8 mouse cellular contexts compared by ENCODE assay signal in the genomic region with DNA sequence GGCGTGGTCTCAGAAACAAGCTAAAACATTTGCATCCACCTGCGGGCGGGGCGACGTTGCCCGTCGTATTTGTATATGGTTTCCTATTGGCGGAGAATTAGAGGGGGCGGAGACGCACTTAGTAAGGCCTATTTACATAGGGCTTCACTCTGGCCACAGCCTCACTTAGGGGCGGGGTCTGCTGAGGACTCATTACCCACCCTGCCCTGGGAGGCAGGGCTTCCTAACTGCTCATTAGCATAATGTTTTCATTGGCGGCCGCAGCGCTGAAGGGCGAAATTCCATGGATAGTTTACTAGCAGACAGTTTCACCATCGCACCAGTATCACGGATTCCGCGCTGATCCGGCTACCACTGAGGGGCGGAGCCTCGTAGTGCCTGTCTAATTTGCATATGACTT. TPM values are rescaled to one million over a fixed set of nuclear protein-coding genes. Genes with fewer than 3 reads are reported as not detected.
DNase-seq lines count a peak whose midpoint lies in the region; ATAC-seq and TF ChIP-seq lines count a peak whose summit lies in the region.

No protein-coding gene starts in this region.

- intact Hi-C loops in gastrocnemius, adult 2 months (cut with DNase I) = loop anchor here (2.0 to 5.0 kb wide), 2 partner anchors 67 to 180 kb away; a partner anchor contains a TSS
- intact Hi-C loops in left cerebral cortex, adult 2 months (cut with DNase I) = loop anchor here (1.0 to 10.0 kb wide), 4 partner anchors 25 to 260 kb away; a partner anchor contains a TSS

- DNase-seq in ZHBTc4 (ENCODE audit: low read depth, low spot score) = peak; percentile 100
- DNase-seq in gastrocnemius, adult 2 months = peak; percentile 97
- peak; percentile 99 for DNase-seq in hindbrain, postnatal 0 days (ENCODE audit: low spot score)
- DNase-seq in left cerebral cortex, adult 2 months (ENCODE audit: extremely low spot score in 1 of 2, low spot score in 2 of 2) = peak; percentile 89 to 91
- DNase-seq in right cerebral cortex, adult 2 months (ENCODE audit: low spot score in 2 of 2) = peak; percentile 93 to 99
- peak; percentile 96 for DNase-seq in urinary bladder, postnatal 14 days (ENCODE audit: low spot score)

- H3K9ac ChIP-seq in hindbrain, postnatal 0 days (replicated peaks; ENCODE audit: low read length) = peak overlapping the region; percentile 87

- peak; percentile 73 for ATAC-seq in common myeloid progenitor, adult 5-6 weeks (replicated peaks; ENCODE audit: low read depth, poor library complexity, severe bottlenecking)
- peak; percentile 95 for ATAC-seq in hindbrain, postnatal 0 days
- peak; percentile 63 for ATAC-seq in megakaryocyte, adult 5-6 weeks (ENCODE audit: poor library complexity, severe bottlenecking)

- no peaks in the 10 kb centered on the region for H3K9me3 ChIP-seq in hindbrain, postnatal 0 days (ENCODE audit: low read length)

- H3K4me1 ChIP-seq in hindbrain, postnatal 0 days (ENCODE audit: insufficient read depth, low read length) = peaks cover 21% of the 10 kb centered on the region

- H3K27ac ChIP-seq in gastrocnemius, adult 2 months = peak overlapping the region; percentile 99
- peak overlapping the region; percentile 97 for H3K27ac ChIP-seq in hindbrain, postnatal 0 days
- H3K27ac ChIP-seq in left cerebral cortex, adult 2 months = peak overlapping the region; percentile 98

- peak overlapping the region; percentile 88 for H3K4me3 ChIP-seq in gastrocnemius, adult 2 months
- H3K4me3 ChIP-seq in hindbrain, postnatal 0 days (ENCODE audit: low read length) = peak overlapping the region; percentile 68
- peak overlapping the region; percentile 64 for H3K4me3 ChIP-seq in left cerebral cortex, adult 2 months

- H3K4me2 ChIP-seq in hindbrain, postnatal 0 days (ENCODE audit: low read depth, low read length) = peak overlapping the region; percentile 68

- H3K27me3 ChIP-seq in hindbrain, postnatal 0 days (ENCODE audit: insufficient read depth, low read length) = peaks cover 19% of the 10 kb centered on the region

- TF ChIP-seq CTCF in gastrocnemius, adult 2 months (IDR thresholded peaks at IDR 0.05) = no peak
- TF ChIP-seq CTCF in hindbrain, postnatal 0 days (IDR thresholded peaks at IDR 0.05; ENCODE audit: low read depth) = no peak
- no peak for TF ChIP-seq CTCF in left cerebral cortex, adult 2 months (IDR thresholded peaks at IDR 0.05)

- WGBS in hindbrain, postnatal 0 days = under 1% methylated on average over 22 of the region's 22 CpGs

- no peaks in the 10 kb centered on the region for H3K36me3 ChIP-seq in hindbrain, postnatal 0 days (ENCODE audit: insufficient read depth, low read length)

RNA-seq across cellular contexts. Expression of a gene that starts 0.7 kb away (rescaled TPM):
- total RNA-seq in common myeloid progenitor, adult 5-6 weeks (2017) = 44.8 and 56.7 TPM in 2 replicates
- total RNA-seq in gastrocnemius, adult 2 months (2021) = 10 to 100 TPM; 70.9 to 75.1 TPM
- 161 and 179 TPM in 2 replicates for total RNA-seq in hindbrain, postnatal 0 days (2014; rRNA removed)
- polyA plus RNA-seq in hindbrain, postnatal 0 days (2015; fragmentation: Nextera tagmentation; extraction: Ambion mirVana) = 25.6 and 27.1 TPM in 2 replicates
- total RNA-seq in left cerebral cortex, adult 2 months (2021) = 100 to 1,000 TPM; 122 to 126 TPM
- 51.6 and 52.2 TPM in 2 replicates for total RNA-seq in megakaryocyte, adult 5-6 weeks (2015)
- 52.1 and 53.2 TPM in 2 replicates for total RNA-seq in megakaryocyte, adult 5-6 weeks (2017)

RNA-seq across cellular contexts. Expression of a gene that starts 3.5 kb away (rescaled TPM):
- 62.2 and 72.9 TPM in 2 replicates for total RNA-seq in common myeloid progenitor, adult 5-6 weeks (2017)
- 1 to 10 TPM; 3.9 to 9.7 TPM for total RNA-seq in gastrocnemius, adult 2 months (2021)
- total RNA-seq in hindbrain, postnatal 0 days (2014; rRNA removed) = 17.2 and 17.9 TPM in 2 replicates
- polyA plus RNA-seq in hindbrain, postnatal 0 days (2015; fragmentation: Nextera tagmentation; extraction: Ambion mirVana) = 15.0 and 16.4 TPM in 2 replicates
- 1 to 10 TPM; 5.6 to 8.0 TPM for total RNA-seq in left cerebral cortex, adult 2 months (2021)
- total RNA-seq in megakaryocyte, adult 5-6 weeks (2015) = 174 and 175 TPM in 2 replicates
- 286 and 299 TPM in 2 replicates for total RNA-seq in megakaryocyte, adult 5-6 weeks (2017)

RNA-seq across cellular contexts. Expression of a gene that starts 11.4 kb away (rescaled TPM):
- 10.7 and 15.5 TPM in 2 replicates for total RNA-seq in common myeloid progenitor, adult 5-6 weeks (2017)
- 1 to 10 TPM; 6.7 to 7.2 TPM for total RNA-seq in gastrocnemius, adult 2 months (2021)
- 11.6 and 19.1 TPM in 2 replicates for total RNA-seq in hindbrain, postnatal 0 days (2014; rRNA removed)
- 2.3 and 2.4 TPM in 2 replicates for polyA plus RNA-seq in hindbrain, postnatal 0 days (2015; fragmentation: Nextera tagmentation; extraction: Ambion mirVana)
- 10 to 100 TPM; 13.5 to 13.8 TPM for total RNA-seq in left cerebral cortex, adult 2 months (2021)
- 32.6 and 34.7 TPM in 2 replicates for total RNA-seq in megakaryocyte, adult 5-6 weeks (2015)
- total RNA-seq in megakaryocyte, adult 5-6 weeks (2017) = 33.6 and 37.4 TPM in 2 replicates

RNA-seq across cellular contexts. Expression of a gene that starts 14.4 kb away (rescaled TPM):
- not detected in 2 replicates for total RNA-seq in common myeloid progenitor, adult 5-6 weeks (2017)
- total RNA-seq in gastrocnemius, adult 2 months (2021) = under 1 TPM; 0.25 to 0.28 TPM
- total RNA-seq in hindbrain, postnatal 0 days (2014; rRNA removed) = 0.68 and 0.97 TPM in 2 replicates
- polyA plus RNA-seq in hindbrain, postnatal 0 days (2015; fragmentation: Nextera tagmentation; extraction: Ambion mirVana) = 0.20 and 0.51 TPM in 2 replicates
- total RNA-seq in left cerebral cortex, adult 2 months (2021) = under 1 TPM; 0.14 to 0.20 TPM
- total RNA-seq in megakaryocyte, adult 5-6 weeks (2015) = not detected in 2 replicates
- total RNA-seq in megakaryocyte, adult 5-6 weeks (2017) = 0.18 TPM in 1 of 2 replicates, not detected in the other

RNA-seq across cellular contexts. Expression of a gene that starts 24.9 kb away (rescaled TPM):
- total RNA-seq in common myeloid progenitor, adult 5-6 weeks (2017) = 26.5 and 27.2 TPM in 2 replicates
- 10 to 100 TPM; 19.7 to 22.0 TPM for total RNA-seq in gastrocnemius, adult 2 months (2021)
- total RNA-seq in hindbrain, postnatal 0 days (2014; rRNA removed) = 74.6 and 81.6 TPM in 2 replicates
- polyA plus RNA-seq in hindbrain, postnatal 0 days (2015; fragmentation: Nextera tagmentation; extraction: Ambion mirVana) = 109 TPM in 2 replicates
- total RNA-seq in left cerebral cortex, adult 2 months (2021) = 10 to 100 TPM; 45.4 to 49.4 TPM
- total RNA-seq in megakaryocyte, adult 5-6 weeks (2015) = 10.6 and 15.7 TPM in 2 replicates
- total RNA-seq in megakaryocyte, adult 5-6 weeks (2017) = 7.8 TPM in 2 replicates

Comparison
In these comparisons a context has a peak if more than half of its experiments do, and no peak if none do; other contexts are left out.
1. Peak in every context shown above with its lines: DNase-seq, ATAC-seq, H3K4me3 ChIP-seq and H3K27ac ChIP-seq.